Mouse (Mus musculus) liver, adult 2 months (tissue): Measurements from ENCODE around the gene Aatf.

ENCODE experiments used
- CTCF ChIP-seq: fragments of 200-500 bp; IDR thresholded peaks from 2 replicates; pipeline ENCODE4 v1.5.1; 2011; ENCODE audit warnings: low read depth, low read length, control low read depth
- POLR2A ChIP-seq: fragments of 200-500 bp; IDR thresholded peaks from 2 replicates; pipeline ENCODE4 v1.6.1; 2011; ENCODE audit warnings: low read length, control low read depth; ENCODE audit not compliant: insufficient read depth; ENCODE audit errors: extremely low read depth

GRCm38 (mm10) chr11:84413111-84413510 lies 100.2 kb downstream of the Aatf start:
- no peak for TF ChIP-seq CTCF
- TF ChIP-seq POLR2A = no peak
